Mouse (Mus musculus): ENCODE measurements around the gene Arid2. TPM values are rescaled to one million over a fixed set of nuclear protein-coding genes. Genes with fewer than 3 reads are reported as not detected.

Arid2 gene
- polyA plus RNA-seq, 1 experiment, result 9.3 TPM

- TF ChIP-seq POLR2AphosphoS2 (IDR thresholded peaks at IDR 0.05; ENCODE audit: insufficient read length, low read depth) (no peak), SRF (IDR thresholded peaks at IDR 0.05; ENCODE audit: control insufficient read depth, insufficient read length, low read depth) (no peak), MYOD1 (IDR thresholded peaks at IDR 0.05; ENCODE audit: control insufficient read depth in 1 of 3, insufficient read length in 2 of 3, low read depth in 2 of 3) (no peak), TCF3 (IDR thresholded peaks at IDR 0.05; ENCODE audit: insufficient read length, low read depth) (no peak), MYOG (IDR thresholded peaks at IDR 0.05; ENCODE audit: control insufficient read depth in 1 of 3, insufficient read depth in 1 of 3, insufficient read length in 2 of 3, low read depth in 2 of 3) (no peak), MAX (IDR thresholded peaks at IDR 0.05; ENCODE audit: low read depth) (no peak), USF1 (IDR thresholded peaks at IDR 0.05; ENCODE audit: low read depth) (no peak), CEBPB (IDR thresholded peaks at IDR 0.05; ENCODE audit: insufficient read depth, poor library complexity, severe bottlenecking) (no peak), TCF12 (IDR thresholded peaks at IDR 0.05; ENCODE audit: insufficient read depth, poor library complexity, severe bottlenecking) (no peak), POLR2A (IDR thresholded peaks at IDR 0.05; ENCODE audit: insufficient read length, low read depth) (no peak), E2F4 (IDR thresholded peaks at IDR 0.05; ENCODE audit: insufficient read depth) (no peak), REST (IDR thresholded peaks at IDR 0.05; ENCODE audit: insufficient read depth, insufficient read length) (no peak)
- Histone ChIP-seq H3K4me3 (no peak overlapping the region), H3ac (ENCODE audit: control insufficient read depth, insufficient read length) (no peak overlapping the region), H3K27me3 (ENCODE audit: control insufficient read depth, insufficient read depth, insufficient read length) (no peaks in the 10 kb centered on the region), H3K79me2 (ENCODE audit: control insufficient read depth, insufficient read depth) (peaks cover 84% of the 10 kb centered on the region), H3K36me3 (ENCODE audit: control insufficient read depth, insufficient read depth) (peaks cover 49% of the 10 kb centered on the region), H3K4me2 (ENCODE audit: low read depth) (no peak overlapping the region)
These were observed 11.4 kb upstream of the Arid2 start for GRCm38 (mm10) chr15:96275810-96276493.

- H3K36me3 ChIP-seq (ENCODE audit: control insufficient read depth, insufficient read depth), result peaks cover 44% of the 10 kb centered on the region
- no peaks in the 10 kb centered on the region for H3K27me3 ChIP-seq (ENCODE audit: control insufficient read depth, insufficient read depth, insufficient read length)
- no peak overlapping the region for H3ac ChIP-seq (ENCODE audit: control insufficient read depth, insufficient read length)
- H3K79me2 ChIP-seq (ENCODE audit: control insufficient read depth, insufficient read depth), result peaks cover 94% of the 10 kb centered on the region
- TF ChIP-seq POLR2A (IDR thresholded peaks at IDR 0.05; ENCODE audit: insufficient read length, low read depth) (no peak), TCF12 (IDR thresholded peaks at IDR 0.05; ENCODE audit: insufficient read depth, poor library complexity, severe bottlenecking) (no peak), TCF3 (IDR thresholded peaks at IDR 0.05; ENCODE audit: insufficient read length, low read depth) (no peak), MYOG (IDR thresholded peaks at IDR 0.05; ENCODE audit: control insufficient read depth in 1 of 3, insufficient read depth in 1 of 3, insufficient read length in 2 of 3, low read depth in 2 of 3) (no peak), USF1 (IDR thresholded peaks at IDR 0.05; ENCODE audit: low read depth) (no peak), MYOD1 (IDR thresholded peaks at IDR 0.05; ENCODE audit: control insufficient read depth in 1 of 3, insufficient read length in 2 of 3, low read depth in 2 of 3) (no peak), MAX (IDR thresholded peaks at IDR 0.05; ENCODE audit: low read depth) (no peak), E2F4 (IDR thresholded peaks at IDR 0.05; ENCODE audit: insufficient read depth) (no peak)
- H3K4me3 ChIP-seq, result no peak overlapping the region
- no peak overlapping the region for H3K4me2 ChIP-seq (ENCODE audit: low read depth)
These were observed 10.3 kb upstream of the Arid2 start for GRCm38 (mm10) chr15:96277061-96277460.

GRCm38 (mm10) chr15:96281236-96281635, 6.1 kb upstream of the Arid2 start:
- Histone ChIP-seq H3K4me3 (no peak overlapping the region), H3K79me2 (ENCODE audit: control insufficient read depth, insufficient read depth) (peaks cover 85% of the 10 kb centered on the region), H3K27me3 (ENCODE audit: control insufficient read depth, insufficient read depth, insufficient read length) (no peaks in the 10 kb centered on the region), H3K4me2 (ENCODE audit: low read depth) (no peak overlapping the region), H3K36me3 (ENCODE audit: control insufficient read depth, insufficient read depth) (peaks cover 36% of the 10 kb centered on the region), H3ac (ENCODE audit: control insufficient read depth, insufficient read length) (no peak overlapping the region)
- no peak for TF ChIP-seq MYOD1 (IDR thresholded peaks at IDR 0.05; ENCODE audit: control insufficient read depth in 1 of 3, insufficient read length in 2 of 3, low read depth in 2 of 3)
- peak; percentile 43 for TF ChIP-seq POLR2AphosphoS2 (IDR thresholded peaks at IDR 0.05; ENCODE audit: insufficient read length, low read depth)
- TF ChIP-seq SRF (IDR thresholded peaks at IDR 0.05; ENCODE audit: control insufficient read depth, insufficient read length, low read depth), result no peak

GRCm38 (mm10) chr15:96283141-96283540, 4.2 kb upstream of the Arid2 start:
- Histone ChIP-seq H3K4me3 (peak overlapping the region; percentile 73), H3K27me3 (ENCODE audit: control insufficient read depth, insufficient read depth, insufficient read length) (no peaks in the 10 kb centered on the region), H3ac (ENCODE audit: control insufficient read depth, insufficient read length) (no peak overlapping the region), H3K79me2 (ENCODE audit: control insufficient read depth, insufficient read depth) (peaks cover 66% of the 10 kb centered on the region), H3K4me2 (ENCODE audit: low read depth) (peak overlapping the region; percentile 76), H3K36me3 (ENCODE audit: control insufficient read depth, insufficient read depth) (peaks cover 18% of the 10 kb centered on the region)
- TF ChIP-seq USF1 (IDR thresholded peaks at IDR 0.05; ENCODE audit: low read depth) (no peak), TCF3 (IDR thresholded peaks at IDR 0.05; ENCODE audit: insufficient read length, low read depth) (no peak), TCF12 (IDR thresholded peaks at IDR 0.05; ENCODE audit: insufficient read depth, poor library complexity, severe bottlenecking) (no peak), MYOG (IDR thresholded peaks at IDR 0.05; ENCODE audit: control insufficient read depth in 1 of 3, insufficient read depth in 1 of 3, insufficient read length in 2 of 3, low read depth in 2 of 3) (no peak), POLR2A (IDR thresholded peaks at IDR 0.05; ENCODE audit: insufficient read length, low read depth) (no peak), MYOD1 (IDR thresholded peaks at IDR 0.05; ENCODE audit: control insufficient read depth in 1 of 3, insufficient read length in 2 of 3, low read depth in 2 of 3) (no peak), MAX (IDR thresholded peaks at IDR 0.05; ENCODE audit: low read depth) (no peak), SRF (IDR thresholded peaks at IDR 0.05; ENCODE audit: control insufficient read depth, insufficient read length, low read depth) (no peak), E2F4 (IDR thresholded peaks at IDR 0.05; ENCODE audit: insufficient read depth) (no peak), REST (IDR thresholded peaks at IDR 0.05; ENCODE audit: insufficient read depth, insufficient read length) (no peak), POLR2AphosphoS2 (IDR thresholded peaks at IDR 0.05; ENCODE audit: insufficient read length, low read depth) (no peak), CEBPB (IDR thresholded peaks at IDR 0.05; ENCODE audit: insufficient read depth, poor library complexity, severe bottlenecking) (no peak)

Data from myocyte (in vitro differentiated cells).